Mouse (Mus musculus) bone marrow, adult 2 months (tissue): Measurements from ENCODE around the gene Aadacl4.

Experiments used
- CTCF ChIP-seq: fragments of 200-500 bp; IDR thresholded peaks from 2 replicates; pipeline ENCODE4 v1.5.1; 2011; ENCODE audit warnings: low read length, control low read depth; ENCODE audit not compliant: control insufficient read depth, insufficient read depth
- POLR2A ChIP-seq: fragments of 200-500 bp; IDR thresholded peaks from 2 replicates; pipeline ENCODE4 v1.6.1; 2011; ENCODE audit warnings: low read depth, mild to moderate bottlenecking, control low read depth, low read length, borderline replicate concordance; ENCODE audit not compliant: control insufficient read depth

GRCm38 (mm10) chr4:144567752-144568151, 45.8 kb upstream of the Aadacl4 start:
- TF ChIP-seq POLR2A (no peak), CTCF (no peak)
